Mouse (Mus musculus) forebrain, embryonic 16.5 days (tissue): ENCODE data around the gene Me3. TPM values are rescaled to one million over a fixed set of nuclear protein-coding genes. Genes with fewer than 3 reads are reported as not detected.
A peak's percentile ranks its signal among the peaks of the same experiment; 100 is the strongest.

Experiments
- ATAC-seq: fragments of 200-750 bp; cut with Nextera tagmentation; 2 replicates; pipeline ENCODE4 v1.8.0; 2017; ENCODE audit warnings: mild to moderate bottlenecking, moderate library complexity
- H3K27ac ChIP-seq: fragments of 300-500 bp; sonication (generic); 2 replicates; pipeline ENCODE4 v1.5.1; 2014; ENCODE audit warnings: low read length, control low read depth
- H3K27me3 ChIP-seq: fragments of 300-500 bp; sonication (generic); replicated peaks from 2 replicates; pipeline ENCODE4 v1.6.1; 2014; ENCODE audit warnings: low read length; ENCODE audit not compliant: control insufficient read depth, insufficient read depth
- H3K36me3 ChIP-seq: fragments of 300-500 bp; sonication (generic); 2 replicates; pipeline ENCODE4 v1.6.1; 2014; ENCODE audit not compliant: control insufficient read depth, insufficient read depth
- H3K4me1 ChIP-seq: fragments of 300-500 bp; sonication (generic); replicated peaks from 2 replicates; pipeline ENCODE4 v1.6.1; 2014; ENCODE audit warnings: low read length; ENCODE audit not compliant: control insufficient read depth, insufficient read depth
- H3K4me2 ChIP-seq: fragments of 300-500 bp; sonication (generic); 2 replicates; pipeline ENCODE4 v1.6.1; 2014; ENCODE audit warnings: mild to moderate bottlenecking, low read length, control low read depth
- H3K4me3 ChIP-seq: fragments of 300-500 bp; sonication (generic); replicated peaks from 2 replicates; pipeline ENCODE4 v1.5.1; 2014; ENCODE audit warnings: mild to moderate bottlenecking, low read length, control low read depth
- H3K9ac ChIP-seq: fragments of 300-500 bp; sonication (generic); replicated peaks from 2 replicates; pipeline ENCODE4 v1.6.1; 2014; ENCODE audit warnings: low read depth, low read length, control low read depth
- H3K9me3 ChIP-seq: fragments of 300-500 bp; sonication (generic); 2 replicates; pipeline ENCODE4 v1.6.1; 2016; ENCODE audit warnings: low read length; ENCODE audit not compliant: control insufficient read depth
- WGBS: fragments of 180-500 bp; shearing (Covaris S2); extraction: QIAGEN DNeasy Blood & Tissue Kit; methylation state at CpG from one replicate; pipeline ENCODE4 v1.1.7; 2014; 5-methylcytosine and 5-hydroxymethylcytosine counted together
- polyA plus RNA-seq: library from polyadenylated mRNA; unstranded; fragments of >200 nt; fragmentation: Nextera tagmentation; extraction: Ambion mirVana; gene quantifications from 2 replicates; pipeline ENCODE4 v1.2.1, GENCODE M21; 2015

Me3 gene
- polyA plus RNA-seq, 1 experiment from 2014 or later = 6.5 TPM

GRCm38 (mm10) chr7:89623331-89623730 is 8.9 kb upstream of the Me3 start:
- WGBS = 90% methylated on average over 4 of the region's 4 CpGs
- H3K9me3 ChIP-seq = no peaks in the 10 kb centered on the region
- H3K27ac ChIP-seq = no peak overlapping the region
- H3K27me3 ChIP-seq = no peaks in the 10 kb centered on the region
- no peaks in the 10 kb centered on the region; the same call in 1 of the 2 replicates for H3K4me1 ChIP-seq
- H3K4me3 ChIP-seq = no peak overlapping the region
- no peaks in the 10 kb centered on the region for H3K36me3 ChIP-seq
- H3K4me2 ChIP-seq = no peak overlapping the region
- ATAC-seq = no peak
- no peak overlapping the region for H3K9ac ChIP-seq

- Histone ChIP-seq H3K27me3 (no peaks in the 10 kb centered on the region), H3K4me2 (no peak overlapping the region), H3K36me3 (no peaks in the 10 kb centered on the region), H3K9ac (no peak overlapping the region), H3K4me1 (peaks cover 2% of the 10 kb centered on the region), H3K4me3 (no peak overlapping the region), H3K9me3 (no peaks in the 10 kb centered on the region), H3K27ac (no peak overlapping the region)
- peak; percentile 43 for ATAC-seq
Measured at GRCm38 (mm10) chr7:89627393-89627792, 4.8 kb upstream of the Me3 start.

GRCm38 (mm10) chr7:89628006-89628405 is 4.2 kb upstream of the Me3 start:
- H3K4me3 ChIP-seq = no peak overlapping the region
- no peak overlapping the region for H3K4me2 ChIP-seq
- no peak overlapping the region for H3K9ac ChIP-seq
- no peak overlapping the region for H3K27ac ChIP-seq
- H3K27me3 ChIP-seq = no peaks in the 10 kb centered on the region
- H3K4me1 ChIP-seq = peaks cover 3% of the 10 kb centered on the region
- ATAC-seq = no peak
- H3K9me3 ChIP-seq = no peaks in the 10 kb centered on the region
- H3K36me3 ChIP-seq = no peaks in the 10 kb centered on the region
- 6% methylated on average over 2 of the region's 2 CpGs for WGBS

DNA sequence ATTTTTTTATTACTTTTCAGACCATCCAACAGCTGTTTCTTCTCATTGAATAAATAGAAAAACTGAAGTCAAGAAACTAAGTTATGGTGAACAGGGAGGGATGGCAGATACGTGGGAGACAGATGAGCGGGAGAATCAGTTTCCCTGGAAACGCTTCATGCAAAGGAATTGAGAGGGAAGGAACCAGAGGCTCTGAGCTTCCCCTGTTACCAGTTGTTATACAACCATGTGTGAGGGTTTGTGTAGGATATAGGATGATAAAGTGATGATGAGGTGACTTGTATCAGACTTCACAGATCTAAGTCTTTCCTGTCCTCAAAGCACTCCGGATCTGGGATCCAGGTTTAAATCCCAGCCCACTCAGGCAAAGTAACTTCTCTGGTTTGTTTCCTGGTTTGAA is 3.2 kb upstream of the Me3 start:
- Histone ChIP-seq H3K4me3 (no peak overlapping the region), H3K9ac (no peak overlapping the region), H3K4me2 (no peak overlapping the region), H3K9me3 (no peaks in the 10 kb centered on the region), H3K27ac (no peak overlapping the region), H3K27me3 (no peaks in the 10 kb centered on the region), H3K4me1 (peaks cover 3% of the 10 kb centered on the region), H3K36me3 (no peaks in the 10 kb centered on the region)
- ATAC-seq = no peak
- WGBS = 62% methylated on average over 4 of the region's 4 CpGs

DNA sequence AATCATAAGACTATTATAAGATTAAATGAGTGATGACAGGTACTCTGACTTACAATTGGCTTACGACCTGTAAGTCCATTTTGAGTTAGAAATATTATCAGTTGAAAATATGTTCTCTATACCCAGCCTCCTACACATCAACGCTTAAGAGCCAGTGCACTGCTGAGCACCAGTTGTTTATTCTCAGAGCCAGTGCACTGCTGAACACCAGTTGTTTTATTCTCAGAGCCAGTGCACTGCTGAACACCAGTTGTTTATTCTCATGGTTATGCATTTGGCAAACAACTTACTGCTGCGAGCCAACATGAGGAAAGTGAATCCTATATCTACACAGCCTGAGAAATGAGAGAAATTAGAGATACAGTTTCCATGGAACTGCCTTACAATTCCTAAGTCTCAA is 2.3 kb upstream of the Me3 start:
- WGBS = 58% methylated on average over 3 of the region's 3 CpGs
- no peaks in the 10 kb centered on the region for H3K36me3 ChIP-seq
- H3K4me3 ChIP-seq = no peak overlapping the region
- no peak overlapping the region for H3K27ac ChIP-seq
- no peaks in the 10 kb centered on the region for H3K27me3 ChIP-seq
- H3K4me1 ChIP-seq = peaks cover 3% of the 10 kb centered on the region
- no peak overlapping the region for H3K9ac ChIP-seq
- ATAC-seq = no peak
- no peaks in the 10 kb centered on the region for H3K9me3 ChIP-seq
- H3K4me2 ChIP-seq = no peak overlapping the region

DNA sequence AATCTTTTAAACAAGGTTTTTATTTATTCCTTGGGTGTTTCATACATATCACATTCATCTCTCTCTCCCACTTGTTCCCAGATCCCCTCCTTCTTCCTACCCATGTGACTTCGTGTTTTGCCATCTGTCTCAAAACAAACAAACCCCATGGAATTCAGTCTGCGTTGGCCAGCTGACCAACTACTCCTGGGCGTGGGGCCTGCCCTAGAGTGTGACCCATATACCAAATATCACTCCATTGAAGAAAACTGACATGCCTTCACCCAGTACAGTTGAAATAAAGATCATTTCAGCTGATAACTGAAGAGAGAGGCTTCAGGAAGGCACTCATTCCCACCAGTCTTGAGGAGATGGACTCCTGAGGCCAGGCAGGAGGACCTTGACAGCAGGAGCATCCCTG is 1.4 kb upstream of the Me3 start:
- Histone ChIP-seq H3K27me3 (no peaks in the 10 kb centered on the region), H3K9me3 (no peaks in the 10 kb centered on the region), H3K4me3 (no peak overlapping the region), H3K4me1 (peaks cover 3% of the 10 kb centered on the region), H3K27ac (no peak overlapping the region), H3K36me3 (no peaks in the 10 kb centered on the region), H3K9ac (no peak overlapping the region), H3K4me2 (no peak overlapping the region)
- no peak for ATAC-seq
- WGBS = 75% methylated on average over 3 of the region's 3 CpGs

DNA sequence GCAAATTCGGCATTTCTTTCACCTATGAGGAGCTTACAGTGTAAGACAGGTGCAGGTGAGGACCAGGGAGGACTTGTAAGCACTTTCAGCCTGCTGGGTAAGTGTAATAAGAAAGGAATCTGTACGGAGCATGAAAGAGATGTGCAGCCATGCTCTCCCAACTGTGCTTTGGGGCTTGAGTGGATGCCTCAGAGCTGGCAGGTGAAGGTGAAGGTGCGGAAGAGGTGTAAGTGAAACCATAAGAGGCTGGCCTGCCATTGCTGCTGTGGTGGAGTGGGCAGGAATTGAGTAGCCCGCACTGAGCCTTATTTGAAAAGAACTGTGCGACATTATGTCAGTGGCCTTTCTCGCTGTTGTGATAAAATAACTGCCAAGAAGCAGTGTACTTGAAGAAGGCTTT is 8.3 kb downstream of the Me3 start:
- Histone ChIP-seq H3K4me3 (no peak overlapping the region), H3K27me3 (no peaks in the 10 kb centered on the region), H3K9ac (no peak overlapping the region), H3K36me3 (no peaks in the 10 kb centered on the region), H3K4me2 (no peak overlapping the region), H3K4me1 (no peaks in the 10 kb centered on the region), H3K27ac (no peak overlapping the region), H3K9me3 (no peaks in the 10 kb centered on the region)
- ATAC-seq = no peak
- WGBS = 85% methylated on average over 6 of the region's 6 CpGs

- no peaks in the 10 kb centered on the region for H3K27me3 ChIP-seq
- ATAC-seq = no peak
- no peak overlapping the region for H3K9ac ChIP-seq
- H3K27ac ChIP-seq = no peak overlapping the region
- H3K36me3 ChIP-seq = no peaks in the 10 kb centered on the region
- H3K4me3 ChIP-seq = no peak overlapping the region
- no peaks in the 10 kb centered on the region for H3K9me3 ChIP-seq
- H3K4me2 ChIP-seq = no peak overlapping the region
- H3K4me1 ChIP-seq = no peaks in the 10 kb centered on the region
- WGBS = 76% methylated on average over 8 of the region's 8 CpGs
Measured at GRCm38 (mm10) chr7:89640944-89641661, 8.9 kb downstream of the Me3 start.

GRCm38 (mm10) chr7:89645015-89645414 is 12.8 kb downstream of the Me3 start:
- Histone ChIP-seq H3K27ac (no peak overlapping the region), H3K4me3 (no peak overlapping the region), H3K9ac (no peak overlapping the region), H3K4me1 (no peaks in the 10 kb centered on the region), H3K27me3 (no peaks in the 10 kb centered on the region), H3K9me3 (no peaks in the 10 kb centered on the region), H3K36me3 (no peaks in the 10 kb centered on the region), H3K4me2 (no peak overlapping the region)
- WGBS = 77% methylated on average over 3 of the region's 3 CpGs
- ATAC-seq = no peak

DNA sequence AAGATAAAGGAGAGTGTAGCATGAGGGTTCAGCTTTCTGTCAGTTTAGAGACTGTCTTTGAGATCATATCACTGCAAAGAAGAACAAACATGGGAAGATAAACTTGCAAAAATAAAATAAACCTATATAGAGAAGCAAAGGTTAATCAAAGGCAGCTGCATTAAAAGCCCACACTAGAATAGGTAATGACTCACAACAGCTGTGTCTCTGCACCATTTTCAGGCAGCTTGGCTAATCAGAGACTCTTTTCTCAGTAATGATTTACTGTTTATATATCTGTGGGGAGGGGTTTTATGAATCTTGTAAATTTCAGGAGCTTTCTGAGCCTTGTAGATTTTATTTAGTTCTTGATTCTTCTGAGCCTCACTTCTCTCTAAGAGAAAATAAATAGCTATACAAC is 15.7 kb downstream of the Me3 start:
- no peaks in the 10 kb centered on the region for H3K27me3 ChIP-seq
- no peaks in the 10 kb centered on the region for H3K4me1 ChIP-seq
- H3K9ac ChIP-seq = no peak overlapping the region
- no peak for ATAC-seq
- H3K36me3 ChIP-seq = no peaks in the 10 kb centered on the region
- no peaks in the 10 kb centered on the region for H3K9me3 ChIP-seq
- H3K27ac ChIP-seq = no peak overlapping the region
- no peak overlapping the region for H3K4me2 ChIP-seq
- no peak overlapping the region for H3K4me3 ChIP-seq
